Mouse (Mus musculus): ENCODE data around the gene Iffo1. TPM values are rescaled to one million over a fixed set of nuclear protein-coding genes. Genes with fewer than 3 reads are reported as not detected.

The Iffo1 gene
- polyA plus RNA-seq, 1 experiment from 2014 or later, result 13.8 TPM

DNA sequence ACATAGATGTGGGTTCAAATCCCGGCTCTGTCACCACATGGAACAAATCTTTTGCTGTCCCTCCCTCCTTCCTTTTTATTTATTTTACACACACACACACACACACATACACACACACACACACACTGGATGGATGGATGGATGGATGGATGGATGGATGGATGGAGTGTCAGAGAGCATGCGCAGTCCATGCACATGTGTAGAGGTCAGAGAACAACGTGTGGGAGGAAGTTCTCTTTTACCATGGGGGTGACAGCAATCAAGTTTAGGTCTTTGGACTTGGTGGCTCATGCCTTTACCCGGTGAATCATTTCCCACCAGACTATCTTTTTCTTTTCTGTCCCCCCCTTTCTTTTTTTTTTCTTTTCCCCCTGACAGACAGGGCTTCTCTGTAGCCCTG lies 8.6 kb downstream of the Iffo1 start:
- DNase-seq (ENCODE audit: low spot score), result no peak
- ATAC-seq (ENCODE audit: insufficient read depth, low FRiP score, low TSS enrichment), result no peak
- peaks cover 21% of the 10 kb centered on the region for H3K4me1 ChIP-seq (ENCODE audit: control insufficient read depth, insufficient read depth, low read length)
- H3K27me3 ChIP-seq (ENCODE audit: control insufficient read depth, insufficient read depth, low read length), result no peaks in the 10 kb centered on the region
- H3K27ac ChIP-seq (ENCODE audit: low read depth, low read length), result no peak overlapping the region
- 95% methylated on average over 4 of the region's 4 CpGs for WGBS
- H3K4me3 ChIP-seq (ENCODE audit: low read depth, low read length), result no peak overlapping the region
- peaks cover 10% of the 10 kb centered on the region for H3K36me3 ChIP-seq (ENCODE audit: control insufficient read depth, insufficient read depth, low read length)
- H3K9ac ChIP-seq (ENCODE audit: low read length), result no peak overlapping the region
- no peaks in the 10 kb centered on the region for H3K9me3 ChIP-seq (ENCODE audit: control insufficient read depth, low read length)
- no peak overlapping the region for H3K4me2 ChIP-seq (ENCODE audit: low read depth)

DNA sequence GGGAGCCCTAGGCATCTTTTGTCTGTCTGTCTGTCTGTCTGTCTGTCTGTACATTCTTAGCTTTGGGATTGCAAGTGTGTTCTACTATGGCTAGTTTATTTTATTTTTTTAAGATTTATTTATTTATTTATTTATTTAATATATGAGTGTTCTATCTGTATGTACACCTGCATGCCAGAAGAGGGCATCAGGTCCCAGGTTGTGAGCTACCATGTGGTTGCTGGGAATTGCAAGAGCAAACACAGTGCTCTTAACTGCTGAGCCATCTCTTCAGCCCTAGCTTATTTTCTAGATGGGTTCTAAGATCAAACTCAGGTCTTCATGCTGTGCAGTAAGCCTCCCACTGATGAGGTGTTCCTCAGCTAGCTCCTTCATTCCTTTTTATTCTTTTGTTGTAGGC lies 9.5 kb downstream of the Iffo1 start:
- DNase-seq (ENCODE audit: low spot score) (no peak), ATAC-seq (ENCODE audit: insufficient read depth, low FRiP score, low TSS enrichment) (no peak)
- H3K9ac ChIP-seq (ENCODE audit: low read length), result no peak overlapping the region
- no peak overlapping the region for H3K4me2 ChIP-seq (ENCODE audit: low read depth)
- H3K4me3 ChIP-seq (ENCODE audit: low read depth, low read length), result no peak overlapping the region
- no peaks in the 10 kb centered on the region for H3K27me3 ChIP-seq (ENCODE audit: control insufficient read depth, insufficient read depth, low read length)
- H3K27ac ChIP-seq (ENCODE audit: low read depth, low read length), result no peak overlapping the region
- no peaks in the 10 kb centered on the region for H3K9me3 ChIP-seq (ENCODE audit: control insufficient read depth, low read length)
- H3K4me1 ChIP-seq (ENCODE audit: control insufficient read depth, insufficient read depth, low read length), result peaks cover 16% of the 10 kb centered on the region
- peaks cover 15% of the 10 kb centered on the region for H3K36me3 ChIP-seq (ENCODE audit: control insufficient read depth, insufficient read depth, low read length)

DNA sequence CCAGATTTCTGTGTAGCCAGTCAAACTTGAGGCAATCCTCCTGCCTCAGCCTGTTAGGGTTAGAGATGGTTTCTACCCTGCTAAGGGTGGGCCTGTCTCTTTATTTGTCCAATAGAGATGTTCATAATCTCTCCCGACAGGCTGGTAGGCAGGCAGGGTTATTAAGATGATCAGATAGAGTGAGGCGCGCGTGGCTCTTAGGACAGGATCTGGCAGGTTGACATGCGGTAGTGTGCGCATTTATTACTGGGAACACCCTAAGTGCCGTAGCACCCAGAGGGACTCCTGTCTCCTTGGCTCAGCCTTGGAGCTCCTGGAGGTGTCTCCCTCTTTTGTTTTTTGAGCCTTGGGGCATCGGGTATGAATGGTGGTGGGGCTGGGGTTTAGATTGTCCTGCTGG lies 10.2 kb downstream of the Iffo1 start:
- no peaks in the 10 kb centered on the region for H3K27me3 ChIP-seq (ENCODE audit: control insufficient read depth, insufficient read depth, low read length)
- DNase-seq (ENCODE audit: low spot score) (no peak), ATAC-seq (ENCODE audit: insufficient read depth, low FRiP score, low TSS enrichment) (no peak)
- no peak overlapping the region for H3K9ac ChIP-seq (ENCODE audit: low read length)
- no peaks in the 10 kb centered on the region for H3K9me3 ChIP-seq (ENCODE audit: control insufficient read depth, low read length)
- peaks cover 16% of the 10 kb centered on the region for H3K4me1 ChIP-seq (ENCODE audit: control insufficient read depth, insufficient read depth, low read length)
- no peak overlapping the region for H3K4me3 ChIP-seq (ENCODE audit: low read depth, low read length)
- 91% methylated on average over 8 of the region's 8 CpGs for WGBS
- no peak overlapping the region for H3K4me2 ChIP-seq (ENCODE audit: low read depth)
- H3K27ac ChIP-seq (ENCODE audit: low read depth, low read length), result no peak overlapping the region
- peaks cover 17% of the 10 kb centered on the region for H3K36me3 ChIP-seq (ENCODE audit: control insufficient read depth, insufficient read depth, low read length)

DNA sequence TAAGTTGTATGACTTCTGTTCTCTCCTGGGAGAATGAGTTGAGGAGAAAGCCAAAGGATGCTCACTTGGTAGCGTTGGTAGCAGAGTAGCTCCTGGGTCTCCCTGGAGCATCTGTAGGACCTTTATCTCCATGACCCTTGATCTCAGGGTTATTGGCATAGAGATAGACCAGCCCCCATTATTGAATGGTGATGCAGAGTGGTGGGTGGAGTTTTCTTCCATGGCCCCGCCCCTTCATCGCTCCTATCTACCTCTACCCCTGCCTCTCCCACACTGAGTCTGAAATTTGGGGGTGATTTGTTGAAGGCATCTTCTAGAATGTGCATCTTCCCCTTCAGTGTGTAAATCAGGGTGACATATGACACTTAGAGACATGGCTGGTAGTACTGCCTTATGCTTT lies 11.4 kb downstream of the Iffo1 start:
- no peak overlapping the region; the same call in 1 of the 2 replicates for H3K27ac ChIP-seq (ENCODE audit: low read depth, low read length)
- H3K36me3 ChIP-seq (ENCODE audit: control insufficient read depth, insufficient read depth, low read length), result peaks cover 17% of the 10 kb centered on the region
- DNase-seq (ENCODE audit: low spot score), result no peak
- H3K4me2 ChIP-seq (ENCODE audit: low read depth), result no peak overlapping the region
- H3K27me3 ChIP-seq (ENCODE audit: control insufficient read depth, insufficient read depth, low read length), result no peaks in the 10 kb centered on the region
- H3K9ac ChIP-seq (ENCODE audit: low read length), result no peak overlapping the region
- H3K4me1 ChIP-seq (ENCODE audit: control insufficient read depth, insufficient read depth, low read length), result peaks cover 16% of the 10 kb centered on the region
- no peak overlapping the region for H3K4me3 ChIP-seq (ENCODE audit: low read depth, low read length)
- H3K9me3 ChIP-seq (ENCODE audit: control insufficient read depth, low read length), result no peaks in the 10 kb centered on the region
- 87% methylated on average over 3 of the region's 3 CpGs for WGBS
- peak; percentile 1; the same call in 1 of the 2 replicates for ATAC-seq (ENCODE audit: insufficient read depth, low FRiP score, low TSS enrichment)

DNA sequence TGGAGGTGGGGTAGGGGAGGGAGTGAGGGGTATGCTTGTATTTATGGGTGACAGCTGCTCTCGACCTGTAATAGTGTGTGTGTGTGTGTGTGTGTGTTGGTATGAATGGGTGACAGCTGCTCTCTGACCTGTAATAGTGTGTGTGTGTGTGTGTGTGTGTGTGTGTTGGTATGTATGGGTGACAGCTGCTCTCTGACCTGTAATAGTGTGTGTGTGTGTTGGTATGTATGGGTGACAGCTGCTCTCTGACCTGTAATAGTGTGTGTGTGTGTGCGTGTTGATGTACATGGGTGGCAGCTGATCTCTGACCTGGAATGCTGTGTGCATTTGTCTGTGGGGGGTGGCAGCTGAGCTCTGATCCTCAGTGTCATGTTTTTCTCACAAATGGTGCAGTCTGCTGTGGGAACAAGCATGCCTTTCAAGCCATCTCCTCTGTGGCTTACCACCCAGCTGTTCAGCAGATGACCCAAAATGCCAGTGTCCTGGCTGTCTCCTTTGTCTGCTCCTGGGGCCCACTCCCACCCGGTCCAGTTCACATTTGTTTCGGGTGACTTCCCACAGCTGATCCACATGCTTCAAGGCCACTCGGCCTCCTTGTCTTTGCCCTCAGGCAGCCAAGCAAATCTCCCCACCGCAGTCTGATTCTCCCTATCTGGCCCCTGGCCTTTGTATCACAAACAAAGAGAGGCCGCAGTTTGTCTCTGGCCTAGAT lies 12.0 kb downstream of the Iffo1 start:
- peak; percentile 67 for DNase-seq (ENCODE audit: low spot score)
- 30% methylated on average over 7 of the region's 7 CpGs for WGBS
- Histone ChIP-seq H3K4me3 (ENCODE audit: low read depth, low read length) (no peak overlapping the region), H3K9me3 (ENCODE audit: control insufficient read depth, low read length) (no peaks in the 10 kb centered on the region), H3K9ac (ENCODE audit: low read length) (peak overlapping the region; percentile 35; the same call in 1 of the 2 replicates), H3K27me3 (ENCODE audit: control insufficient read depth, insufficient read depth, low read length) (no peaks in the 10 kb centered on the region), H3K4me2 (ENCODE audit: low read depth) (no peak overlapping the region), H3K36me3 (ENCODE audit: control insufficient read depth, insufficient read depth, low read length) (peaks cover 16% of the 10 kb centered on the region), H3K4me1 (ENCODE audit: control insufficient read depth, insufficient read depth, low read length) (peaks cover 16% of the 10 kb centered on the region), H3K27ac (ENCODE audit: low read depth, low read length) (peak overlapping the region; percentile 79)
- ATAC-seq (ENCODE audit: insufficient read depth, low FRiP score, low TSS enrichment), result peak; percentile 24

DNA sequence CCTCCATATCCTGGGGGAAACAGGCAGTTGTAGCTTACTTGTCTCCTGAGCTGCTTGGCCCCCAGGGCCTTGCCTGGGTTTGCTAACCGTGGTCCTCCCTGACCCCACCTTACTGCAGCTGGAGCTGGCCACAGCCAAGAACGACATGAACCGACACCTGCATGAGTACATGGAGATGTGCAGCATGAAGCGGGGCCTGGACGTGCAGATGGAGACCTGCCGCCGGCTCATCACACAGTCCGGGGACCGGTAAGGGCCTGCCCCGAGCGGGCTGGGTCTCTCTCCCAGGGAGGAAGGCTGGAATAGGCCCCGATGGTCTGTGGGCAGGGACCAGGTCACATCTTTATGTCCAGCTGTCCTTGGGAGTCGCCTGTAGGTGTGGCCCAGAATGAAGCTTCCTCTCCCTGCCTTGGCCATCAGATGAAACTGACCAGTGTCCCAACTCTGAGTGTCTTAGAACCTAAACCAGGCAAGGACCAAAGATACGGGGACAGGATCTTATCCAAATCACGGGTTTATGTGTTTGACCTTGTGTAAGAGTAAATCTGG lies 14.0 kb downstream of the Iffo1 start:
- no peak overlapping the region for H3K9ac ChIP-seq (ENCODE audit: low read length)
- H3K27ac ChIP-seq (ENCODE audit: low read depth, low read length), result no peak overlapping the region
- no peaks in the 10 kb centered on the region for H3K9me3 ChIP-seq (ENCODE audit: control insufficient read depth, low read length)
- DNase-seq (ENCODE audit: low spot score) (no peak), ATAC-seq (ENCODE audit: insufficient read depth, low FRiP score, low TSS enrichment) (no peak)
- H3K4me2 ChIP-seq (ENCODE audit: low read depth), result no peak overlapping the region
- peaks cover 24% of the 10 kb centered on the region for H3K4me1 ChIP-seq (ENCODE audit: control insufficient read depth, insufficient read depth, low read length)
- peaks cover 18% of the 10 kb centered on the region for H3K36me3 ChIP-seq (ENCODE audit: control insufficient read depth, insufficient read depth, low read length)
- no peaks in the 10 kb centered on the region for H3K27me3 ChIP-seq (ENCODE audit: control insufficient read depth, insufficient read depth, low read length)
- H3K4me3 ChIP-seq (ENCODE audit: low read depth, low read length), result no peak overlapping the region
- WGBS, result 87% methylated on average over 15 of the region's 15 CpGs

DNA sequence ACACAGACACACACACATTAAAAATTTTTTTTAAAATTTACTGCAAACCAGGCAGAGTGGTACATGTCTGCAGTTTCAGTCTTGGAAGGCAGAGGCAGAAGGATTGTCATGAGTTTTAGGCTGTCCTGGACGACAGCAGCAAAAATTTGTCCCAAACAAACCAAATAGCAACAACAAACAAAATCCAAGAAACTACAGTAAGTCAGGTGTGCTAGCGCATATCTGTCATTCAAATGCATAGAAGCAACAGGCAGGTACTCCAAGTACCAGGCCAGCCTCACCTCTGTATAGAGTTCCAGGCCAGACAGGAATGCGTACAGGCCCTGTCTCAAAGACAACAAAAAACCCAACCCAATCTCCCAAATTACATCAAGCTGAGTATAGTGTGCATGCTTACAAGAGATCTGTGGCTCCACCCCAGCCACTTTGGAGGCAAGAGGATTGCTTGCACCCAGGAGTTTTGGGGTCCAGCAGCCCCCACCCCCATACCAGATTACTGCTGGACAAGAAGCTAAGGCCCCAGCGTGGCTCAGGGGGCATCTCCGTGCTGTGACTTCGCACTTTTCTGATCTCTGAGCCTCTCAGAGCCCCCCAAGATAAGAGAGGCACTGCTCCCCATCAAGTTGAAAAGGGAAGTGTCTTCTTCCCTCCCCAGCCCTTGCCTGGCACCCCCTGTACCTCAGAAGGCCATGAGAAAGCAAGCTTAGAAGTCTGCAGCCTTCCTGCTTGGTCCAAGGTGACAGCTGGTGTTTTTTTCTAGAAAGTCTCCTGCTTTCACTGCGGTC lies 14.9 kb downstream of the Iffo1 start:
- Histone ChIP-seq H3K4me1 (ENCODE audit: control insufficient read depth, insufficient read depth, low read length) (peaks cover 27% of the 10 kb centered on the region), H3K9ac (ENCODE audit: low read length) (no peak overlapping the region), H3K9me3 (ENCODE audit: control insufficient read depth, low read length) (no peaks in the 10 kb centered on the region), H3K27me3 (ENCODE audit: control insufficient read depth, insufficient read depth, low read length) (no peaks in the 10 kb centered on the region), H3K4me2 (ENCODE audit: low read depth) (no peak overlapping the region), H3K4me3 (ENCODE audit: low read depth, low read length) (no peak overlapping the region), H3K36me3 (ENCODE audit: control insufficient read depth, insufficient read depth, low read length) (peaks cover 18% of the 10 kb centered on the region), H3K27ac (ENCODE audit: low read depth, low read length) (no peak overlapping the region)
- DNase-seq (ENCODE audit: low spot score) (no peak), ATAC-seq (ENCODE audit: insufficient read depth, low FRiP score, low TSS enrichment) (no peak)
- 88% methylated on average over 7 of the region's 7 CpGs for WGBS

DNA sequence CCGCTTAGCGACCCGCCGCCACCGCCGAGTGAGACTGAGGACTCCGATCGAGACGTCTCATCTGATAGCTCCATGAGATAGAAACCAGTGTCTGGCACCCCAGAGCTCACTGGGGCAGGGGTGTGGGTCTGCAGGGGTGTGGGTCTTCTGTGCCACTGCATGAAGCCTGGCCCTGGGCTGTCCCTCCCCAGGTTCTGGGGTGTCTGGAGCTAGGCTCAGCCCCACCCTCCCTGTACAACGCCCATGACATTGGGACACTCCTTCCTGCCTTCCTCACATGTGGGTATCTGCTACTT lies 15.5 kb downstream of the Iffo1 start:
- no peak overlapping the region for H3K4me2 ChIP-seq (ENCODE audit: low read depth)
- no peaks in the 10 kb centered on the region for H3K27me3 ChIP-seq (ENCODE audit: control insufficient read depth, insufficient read depth, low read length)
- H3K27ac ChIP-seq (ENCODE audit: low read depth, low read length), result 0 out of 2 replicates have a peak overlapping the region, but pooled peaks have one; percentile 1
- no peak overlapping the region for H3K4me3 ChIP-seq (ENCODE audit: low read depth, low read length)
- H3K9ac ChIP-seq (ENCODE audit: low read length), result no peak overlapping the region
- WGBS, result 75% methylated on average over 10 of the region's 10 CpGs
- DNase-seq (ENCODE audit: low spot score) (peak; percentile 36), ATAC-seq (ENCODE audit: insufficient read depth, low FRiP score, low TSS enrichment) (no peak)
- peaks cover 18% of the 10 kb centered on the region for H3K36me3 ChIP-seq (ENCODE audit: control insufficient read depth, insufficient read depth, low read length)
- H3K4me1 ChIP-seq (ENCODE audit: control insufficient read depth, insufficient read depth, low read length), result peaks cover 27% of the 10 kb centered on the region
- no peaks in the 10 kb centered on the region for H3K9me3 ChIP-seq (ENCODE audit: control insufficient read depth, low read length)
